Mouse (Mus musculus) thymus, postnatal 36 days (tissue): ENCODE results near the gene Ccdc191.
A peak's percentile ranks its signal among the peaks of the same experiment; 100 is the strongest.

Experiments
- DNase-seq, 2 experiments: peaks; one replicate each; pipeline ENCODE4 v3.0.0; 2022; ENCODE audit warnings: mixed read lengths in 2 of 2

Ccdc191 gene

DNA sequence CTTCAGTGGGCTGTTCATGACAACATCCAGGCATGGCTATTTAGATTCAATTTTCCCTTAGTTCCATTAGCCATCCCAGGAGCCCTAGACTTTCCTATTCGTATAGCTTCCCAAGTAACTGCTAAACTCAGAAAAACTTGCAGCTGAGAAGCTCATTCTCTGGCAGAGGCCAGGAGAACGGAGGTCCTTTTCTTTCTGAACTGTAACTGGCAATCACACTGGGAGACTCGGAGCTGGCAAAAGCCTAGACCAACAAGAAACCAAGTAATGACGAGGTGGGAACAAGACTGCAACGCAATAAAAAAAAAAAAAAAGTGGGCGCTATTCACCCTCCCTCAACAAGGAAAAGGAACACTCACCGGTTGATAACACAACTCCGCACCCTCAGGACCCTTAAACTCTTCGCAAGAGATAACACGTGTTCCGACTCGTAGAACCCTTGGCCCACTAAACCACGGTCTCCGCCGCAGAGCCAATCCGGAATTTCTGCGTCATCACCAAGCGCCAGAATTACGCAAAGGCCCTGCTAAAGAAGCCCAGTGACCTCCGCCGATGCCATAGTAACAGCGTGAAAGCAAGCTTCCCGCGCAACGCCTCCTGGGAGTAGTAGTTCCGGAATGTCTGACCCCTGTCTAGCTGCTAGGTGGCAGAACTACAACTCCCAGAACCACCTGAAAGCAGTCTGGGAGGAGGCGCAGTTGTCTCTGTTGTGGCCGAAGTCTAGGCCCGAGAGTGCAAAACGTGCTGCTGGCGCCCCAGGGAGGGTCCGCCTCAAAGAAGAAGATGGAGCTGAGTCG lies at the start of gene Ccdc191:
Ccdc191 (plus strand) TSS at position 593 of the 797 bp plus-strand sequence.
- peak; percentile 95 to 98 for DNase-seq

DNA sequence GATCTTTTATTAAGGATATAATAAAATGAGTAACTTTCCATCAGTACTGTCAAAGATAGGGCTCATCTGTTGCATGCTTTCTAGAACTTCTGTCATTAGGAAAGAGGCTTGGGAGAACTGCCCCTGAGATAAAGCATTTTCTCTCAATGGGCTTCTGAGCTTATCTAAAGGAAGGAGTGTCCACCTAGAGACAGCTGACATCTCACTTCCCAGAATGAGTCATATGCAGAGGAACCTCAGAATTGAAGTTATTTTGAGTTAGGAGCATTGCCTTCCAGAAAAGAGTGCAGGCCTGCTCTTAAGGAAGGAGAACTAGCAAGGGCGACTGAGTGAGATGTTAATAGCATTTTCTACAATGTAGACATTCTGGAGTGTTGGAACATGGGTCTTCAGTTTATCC lies 48.4 kb upstream of the Ccdc191 start:
- no peak for DNase-seq

DNA sequence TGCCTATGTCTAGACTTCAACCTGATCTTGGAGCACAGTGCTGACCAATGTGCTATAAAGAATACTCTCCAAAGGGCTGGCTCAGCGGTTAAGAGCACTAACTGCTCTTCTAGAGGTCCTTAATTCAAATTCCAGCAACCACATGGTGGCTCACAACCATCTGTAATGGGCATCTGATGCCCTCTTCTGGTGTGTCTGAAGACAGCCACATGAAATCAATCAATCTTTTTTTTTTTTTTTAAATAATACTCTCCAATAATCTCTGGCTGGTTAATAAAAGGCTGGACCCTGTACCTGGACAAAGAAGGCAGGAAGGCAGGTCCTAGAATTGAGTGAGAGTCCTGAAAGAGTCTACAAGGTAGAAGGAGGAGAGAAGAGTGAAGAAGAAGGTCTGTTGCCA lies 39.8 kb upstream of the Ccdc191 start:
- no peak for DNase-seq

DNA sequence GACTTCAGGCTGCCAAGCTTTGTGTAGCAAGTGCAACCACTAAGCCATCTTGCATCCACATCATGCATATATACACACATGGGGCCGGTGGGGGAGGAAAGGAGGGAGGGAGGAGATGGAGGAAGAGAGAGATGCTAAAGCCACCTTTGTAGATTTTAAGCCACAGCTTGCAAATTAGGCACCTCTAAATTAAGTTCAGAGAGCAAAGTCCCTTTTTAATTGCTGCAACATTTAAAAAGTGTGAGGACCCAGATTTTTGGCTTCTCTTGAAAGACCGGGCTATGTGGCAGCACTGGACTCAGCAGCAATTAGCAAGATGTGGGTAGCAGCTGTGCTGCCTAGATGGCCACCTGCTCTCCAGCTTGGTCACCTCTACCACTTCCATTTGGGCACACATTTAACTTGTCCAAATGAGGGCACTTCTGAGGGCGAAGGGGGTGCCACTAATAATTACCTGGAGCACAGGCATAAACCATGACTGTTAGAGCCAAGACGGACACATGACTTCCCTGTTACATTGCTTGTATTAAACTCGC lies 30.6 kb upstream of the Ccdc191 start:
- DNase-seq = no peak

DNA sequence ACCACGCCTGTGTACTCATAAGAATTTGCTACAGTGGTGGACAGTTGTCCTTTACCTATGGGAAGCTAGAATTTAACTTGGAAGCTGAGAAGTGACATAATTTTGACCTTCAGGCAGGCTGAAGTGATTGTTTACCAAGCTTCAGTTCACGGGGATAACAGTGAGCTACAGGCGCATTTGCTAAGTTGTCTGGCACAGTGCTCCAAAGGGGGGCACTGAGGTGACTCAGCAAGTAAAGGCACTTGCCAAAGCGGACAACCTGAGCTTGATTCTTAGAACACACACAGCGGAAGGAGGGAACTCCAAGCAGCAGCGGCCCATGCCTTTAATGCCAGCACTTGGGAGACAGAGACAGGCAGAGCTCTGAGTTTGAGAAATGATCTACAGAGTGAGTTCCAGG lies 29.0 kb upstream of the Ccdc191 start:
- DNase-seq = no peak

DNA sequence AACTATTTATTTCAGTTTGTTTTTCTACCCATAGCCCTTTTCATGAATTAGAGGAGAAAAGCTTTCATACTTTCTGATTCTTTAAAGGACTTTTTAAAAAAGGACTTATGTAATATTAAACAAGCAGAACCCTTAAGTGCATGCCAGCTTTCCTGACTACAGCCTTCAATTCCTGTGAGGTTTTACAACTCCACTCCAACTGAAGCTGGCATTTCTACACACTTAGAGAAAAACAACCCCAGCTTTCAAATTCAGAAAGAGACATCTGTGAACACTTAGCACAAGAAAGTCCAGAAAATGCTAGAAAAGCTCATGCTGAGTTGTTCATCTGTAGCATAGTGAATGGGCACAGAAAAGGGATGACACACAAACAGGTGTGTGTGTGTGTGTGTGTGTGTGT lies 19.8 kb upstream of the Ccdc191 start:
- no peak for DNase-seq

DNA sequence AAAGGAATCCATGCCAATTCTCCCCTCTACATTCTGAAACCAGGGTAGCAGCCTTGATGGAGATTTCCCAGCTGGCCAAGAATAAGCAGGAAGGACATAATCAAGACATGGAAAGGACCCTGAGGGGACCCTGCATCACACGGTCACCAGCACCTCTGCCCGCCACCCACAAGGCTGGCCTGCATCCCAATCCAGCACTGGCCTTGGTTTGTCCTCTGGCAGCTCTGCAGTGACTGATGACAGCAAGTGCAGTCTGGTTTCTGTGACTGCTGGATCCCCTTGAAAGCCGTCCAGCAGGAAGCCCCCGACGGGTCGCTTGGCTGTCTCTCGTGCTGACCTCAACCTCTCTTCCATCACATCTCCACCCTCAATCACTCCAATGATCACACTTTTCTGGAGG lies 18.2 kb upstream of the Ccdc191 start:
- DNase-seq = no peak

DNA sequence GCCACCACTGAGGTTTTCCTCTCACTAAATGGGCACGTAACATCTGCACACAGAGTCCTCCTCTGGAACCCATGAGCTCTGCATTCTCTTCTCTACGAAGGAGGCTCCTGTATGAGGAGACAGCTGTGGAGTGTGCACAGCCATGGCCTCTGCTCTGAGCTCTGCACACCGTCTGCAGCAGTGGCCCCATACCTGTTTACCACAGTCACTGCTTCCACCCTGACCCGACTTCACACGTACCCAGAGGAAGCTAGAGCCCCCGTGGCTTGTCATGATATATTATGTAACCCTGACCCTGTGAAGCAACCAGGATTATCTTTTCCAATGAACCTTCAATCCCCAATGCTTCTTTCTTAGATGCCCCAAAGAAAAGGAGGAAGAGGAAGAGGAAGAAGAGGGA lies 9.8 kb upstream of the Ccdc191 start:
- no peak for DNase-seq

DNA sequence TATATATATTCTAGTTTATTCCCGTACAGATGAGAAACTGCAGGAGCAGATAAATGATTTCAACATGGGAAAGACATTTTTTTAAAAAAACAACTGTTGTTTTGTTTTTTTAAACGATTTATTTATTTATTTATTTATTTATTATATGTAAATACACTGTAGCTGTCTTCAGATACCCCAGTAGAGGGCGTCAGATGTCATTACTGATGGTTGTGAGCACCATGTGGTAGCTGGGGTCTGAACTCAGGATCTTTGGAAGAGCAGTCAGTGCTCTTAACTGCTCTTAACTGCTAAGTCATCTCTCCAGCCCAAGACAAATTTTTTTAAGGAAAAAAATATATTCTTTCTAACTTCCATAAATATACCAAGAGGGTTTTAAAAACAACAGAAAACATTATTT lies 8.0 kb upstream of the Ccdc191 start:
- no peak for DNase-seq

DNA sequence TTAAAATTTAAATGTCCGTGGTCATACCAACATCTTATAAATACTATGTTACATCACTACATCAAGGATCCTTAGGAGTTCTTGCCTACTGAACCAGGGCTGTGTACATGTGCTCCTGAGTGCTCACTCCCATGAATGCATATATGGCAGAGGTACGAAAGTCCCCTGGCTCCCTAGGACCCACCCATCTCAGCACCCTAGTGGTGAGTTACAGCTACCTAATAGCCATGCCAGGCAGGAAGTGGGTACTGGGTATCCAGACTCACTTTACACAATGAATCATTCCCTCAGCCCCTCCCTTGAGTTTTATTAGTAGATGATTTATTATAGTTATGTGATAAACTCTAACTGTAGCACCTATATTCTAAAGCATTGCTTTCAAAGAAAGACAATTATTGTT lies 7.3 kb upstream of the Ccdc191 start:
- DNase-seq = no peak

DNA sequence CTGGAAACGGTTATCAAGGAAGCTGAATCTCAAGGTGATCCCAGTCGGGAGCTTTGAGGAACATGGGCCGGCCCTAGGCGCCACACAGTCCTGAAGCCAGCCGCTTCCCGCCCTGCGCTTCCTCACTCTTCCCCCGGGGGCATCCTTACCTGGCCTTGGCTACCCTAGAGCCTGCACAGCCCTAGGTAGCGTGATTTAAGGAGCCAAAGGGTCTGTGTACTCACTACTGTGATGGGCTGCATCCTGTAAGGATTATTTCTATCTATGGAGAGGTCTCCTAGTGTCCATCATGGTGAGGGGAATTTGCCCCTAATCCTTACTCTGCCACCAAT lies 371 bp downstream of the Ccdc191 start:
- no peak for DNase-seq

DNA sequence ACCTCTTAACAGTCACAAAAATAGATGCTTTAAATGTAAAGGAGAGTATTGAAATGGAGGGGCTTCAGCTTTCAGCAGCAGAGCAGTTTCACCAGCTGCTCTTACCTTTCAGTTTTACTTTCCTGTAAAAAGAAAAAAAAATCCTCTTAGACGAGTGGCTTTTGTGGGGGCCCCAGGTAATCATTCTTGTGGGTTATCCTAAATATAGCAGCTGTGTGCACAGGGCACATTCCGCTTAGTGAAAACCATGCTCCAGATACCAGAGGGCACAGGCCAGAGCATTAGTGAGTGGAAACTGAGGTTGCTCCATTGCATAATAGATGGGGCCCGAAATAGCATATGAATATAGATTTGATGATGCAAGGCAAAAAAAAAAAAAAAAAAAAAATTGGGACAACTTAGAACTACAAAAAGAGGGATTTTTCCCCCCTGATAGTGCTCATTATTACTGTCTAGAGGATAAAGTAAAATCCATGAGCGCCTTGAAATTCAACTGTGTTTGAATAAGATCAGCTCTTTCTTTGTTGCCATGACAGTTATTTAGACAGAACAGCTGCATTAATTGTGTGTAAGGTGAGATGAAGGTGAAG lies 1.2 kb downstream of the Ccdc191 start:
- no peak for DNase-seq

DNA sequence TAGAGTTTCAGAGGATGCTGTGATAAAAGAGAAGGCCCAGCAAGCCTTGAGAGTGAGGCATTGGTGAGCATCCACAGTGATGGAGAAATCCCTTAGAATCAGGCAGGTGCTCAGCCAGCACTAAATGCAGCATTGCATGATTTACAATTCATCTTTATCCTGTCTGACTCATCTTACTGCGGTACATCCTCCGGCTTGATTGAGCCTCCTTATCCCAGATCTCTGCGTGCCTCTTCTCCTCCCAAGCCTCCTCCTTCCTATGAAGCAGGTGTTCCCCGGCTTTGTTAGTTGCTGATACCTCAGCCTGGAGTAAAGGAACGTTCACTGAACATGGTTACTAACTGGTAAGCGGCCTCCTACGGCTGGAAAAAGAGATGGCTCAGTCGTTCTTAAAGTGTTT lies 4.9 kb downstream of the Ccdc191 start:
- DNase-seq = no peak

DNA sequence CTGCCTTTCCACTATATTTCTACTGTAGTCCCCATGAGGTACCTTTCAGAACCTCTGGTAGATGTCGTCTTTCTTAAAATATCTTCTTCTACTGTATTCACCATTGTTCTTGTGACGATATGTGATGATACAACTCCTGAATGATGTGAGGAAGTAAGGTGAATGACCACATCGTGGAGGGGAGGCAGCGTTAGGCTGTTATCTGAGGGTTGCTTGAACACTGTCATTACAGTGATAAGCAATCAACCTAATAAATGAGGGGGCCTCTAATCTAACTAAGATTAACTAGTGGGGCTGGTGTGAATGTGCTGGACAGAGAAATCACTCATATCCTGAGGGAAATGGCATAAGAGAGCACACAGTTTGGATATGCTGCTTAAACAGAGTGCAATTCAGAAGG lies 10.5 kb downstream of the Ccdc191 start:
- no peak for DNase-seq

DNA sequence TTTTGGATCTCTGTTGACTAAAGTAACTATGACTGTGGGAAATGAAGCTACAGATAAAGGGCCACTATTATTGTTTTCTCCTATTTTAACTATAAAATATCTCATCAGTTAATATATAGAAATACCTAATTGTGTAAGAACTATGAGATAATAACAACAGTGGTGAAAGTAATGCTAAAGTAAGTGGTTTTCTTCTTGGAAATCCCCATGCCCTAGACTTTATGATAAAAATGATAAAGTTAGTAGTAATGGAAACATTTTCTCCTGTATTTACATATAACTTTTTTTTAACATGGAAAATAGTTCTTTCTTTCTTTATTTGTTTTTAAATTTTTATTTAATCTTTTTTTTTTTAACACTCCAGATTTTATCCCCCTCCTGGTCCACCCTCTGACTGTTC lies 11.0 kb downstream of the Ccdc191 start:
- DNase-seq = no peak

DNA sequence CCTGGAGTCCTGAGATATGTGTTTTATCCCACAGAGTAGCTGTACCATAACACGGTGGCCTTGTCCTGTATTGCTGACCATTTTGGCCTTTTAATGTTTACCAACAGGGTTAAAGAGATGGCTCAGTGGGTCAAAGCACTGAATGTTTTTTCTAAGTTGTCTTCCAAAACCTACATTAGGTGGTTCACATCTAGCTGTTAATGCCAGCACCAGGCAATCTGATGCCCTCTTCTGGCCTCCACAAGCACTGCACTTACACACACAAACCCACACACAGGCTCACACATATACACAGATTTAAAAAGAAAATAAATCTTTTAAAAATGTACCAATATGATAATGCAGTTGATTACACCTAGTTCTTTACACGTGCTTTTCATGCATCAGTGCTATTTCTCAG lies 19.3 kb downstream of the Ccdc191 start:
- DNase-seq = peak; percentile 15 to 21

DNA sequence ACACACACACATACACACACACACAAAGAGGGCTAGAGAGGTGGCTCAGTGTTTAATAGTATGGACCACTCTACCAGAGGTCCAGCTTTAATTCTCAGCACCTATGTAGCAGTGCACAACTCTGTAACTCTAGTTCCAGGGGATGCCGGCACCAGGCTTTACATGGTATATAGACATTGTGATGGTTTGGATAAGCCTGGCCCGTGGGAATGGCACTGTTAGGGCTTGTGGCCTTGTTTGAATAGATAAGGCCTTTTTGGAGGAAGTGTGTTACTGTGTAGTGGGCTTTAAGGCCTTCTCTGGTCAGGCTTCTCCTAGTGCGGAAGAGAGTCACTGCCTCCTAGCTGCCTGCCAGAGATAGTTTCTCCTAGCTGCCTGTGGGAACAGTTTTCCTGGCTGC lies 29.3 kb downstream of the Ccdc191 start:
- DNase-seq = no peak

DNA sequence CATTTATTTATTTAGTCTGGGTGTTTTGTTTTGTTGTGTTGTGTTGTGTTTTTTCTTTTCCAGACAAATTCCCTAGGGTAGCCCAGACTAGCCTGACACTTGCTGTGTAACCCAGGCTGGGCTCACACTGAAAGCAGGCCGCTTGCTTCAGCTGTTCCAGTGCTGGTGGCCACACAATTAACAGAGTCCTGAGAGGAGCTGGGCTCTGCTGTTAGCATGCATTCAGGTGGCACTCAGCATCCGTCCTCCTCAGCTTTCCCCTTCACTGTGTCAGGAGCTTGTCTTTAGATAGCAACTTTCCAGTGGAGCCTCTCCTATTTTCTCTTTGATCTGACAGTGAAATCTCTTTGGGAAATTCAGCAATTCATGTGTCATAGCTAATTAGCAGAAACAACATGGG lies 32.4 kb downstream of the Ccdc191 start:
- no peak for DNase-seq

DNA sequence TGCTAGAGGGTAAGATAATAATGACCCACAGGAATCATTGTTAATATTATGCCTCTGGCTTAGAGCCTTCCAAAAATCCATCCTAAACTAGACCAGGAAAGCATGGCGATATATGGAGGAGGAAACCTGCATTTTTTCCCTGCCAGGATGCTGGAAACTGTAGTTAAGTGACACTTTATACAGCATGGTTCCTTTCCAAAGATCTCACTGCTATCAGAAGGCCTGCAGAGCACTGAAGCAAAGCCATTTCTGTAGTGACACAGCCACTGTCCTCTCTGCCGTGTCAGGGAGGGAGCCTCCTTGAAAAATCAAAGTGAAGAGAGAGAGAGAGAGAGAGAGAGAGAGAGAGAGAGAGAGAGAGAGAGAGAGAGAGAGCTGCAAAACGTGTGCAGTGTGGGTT lies 33.0 kb downstream of the Ccdc191 start:
- no peak for DNase-seq

DNA sequence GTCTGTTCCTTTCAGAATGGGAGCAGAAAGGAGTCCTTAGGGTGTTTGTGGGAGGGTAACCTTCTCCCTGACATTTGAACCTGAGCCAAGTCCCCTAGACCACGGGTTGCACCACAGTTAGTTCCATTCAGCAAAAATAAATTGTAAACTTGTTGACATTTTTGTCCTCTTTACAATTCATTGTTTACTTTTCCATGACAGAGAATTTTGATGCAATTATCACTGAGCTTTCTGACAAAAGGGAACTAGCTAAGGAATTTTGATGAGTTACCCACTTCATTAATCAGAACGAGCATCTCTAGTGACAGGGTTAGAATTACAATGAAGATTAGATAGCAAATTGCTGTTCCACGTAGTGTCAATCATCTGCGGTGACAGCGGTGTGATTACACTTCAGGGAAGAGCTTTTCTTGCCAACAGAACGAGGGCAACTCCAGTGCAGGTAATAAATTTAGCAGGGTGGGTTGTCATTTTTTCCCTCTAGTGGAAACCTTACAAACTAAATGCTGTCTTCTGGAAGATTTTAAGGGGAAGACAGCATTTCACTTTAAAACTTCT lies 35.5 kb downstream of the Ccdc191 start:
- DNase-seq = no peak

DNA sequence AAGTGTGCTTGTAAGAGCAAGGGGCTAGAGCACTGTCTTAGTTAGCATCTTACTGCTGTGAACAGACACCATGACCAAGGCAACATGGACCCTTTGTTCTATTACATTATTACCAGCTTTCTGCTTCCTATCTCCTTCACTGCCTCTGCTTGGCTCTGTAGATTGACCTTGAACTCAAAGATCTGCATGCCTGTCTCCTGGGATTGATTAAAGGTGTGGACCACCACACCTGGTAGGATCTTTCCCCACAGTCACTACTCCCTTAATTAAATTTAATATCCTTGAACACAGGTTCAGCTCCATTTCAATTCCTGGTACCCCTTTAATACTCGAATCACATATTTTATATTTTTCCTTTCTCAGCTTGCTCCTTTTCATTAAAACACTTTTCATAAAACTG lies 36.2 kb downstream of the Ccdc191 start:
- DNase-seq = no peak

DNA sequence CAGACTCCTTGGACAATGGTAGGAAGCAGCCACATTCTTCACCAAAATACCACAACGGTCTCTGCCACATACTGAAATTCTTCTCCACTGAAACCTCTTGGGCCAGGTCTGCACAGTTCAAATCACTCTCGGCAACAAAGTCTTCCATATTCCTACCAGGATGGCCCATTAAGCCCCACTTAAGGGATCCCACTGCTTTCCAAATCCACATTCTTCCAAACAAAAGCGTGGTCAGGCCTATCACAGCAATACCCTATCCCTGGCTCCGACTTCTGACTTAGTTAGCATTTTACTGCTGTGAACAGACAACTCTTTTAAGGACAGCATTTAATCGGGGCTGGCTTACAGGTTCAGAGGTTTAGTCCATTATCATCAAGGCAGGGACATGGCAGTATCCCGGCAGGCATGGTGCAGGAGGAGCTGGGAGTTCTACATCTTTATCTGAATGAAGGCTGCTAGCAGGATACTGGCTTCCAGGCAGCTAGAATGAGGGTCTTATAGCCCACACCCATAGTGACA lies 36.8 kb downstream of the Ccdc191 start, which contains the start of gene Qtrt2:
Qtrt2 (minus strand) TSS at position 469 of the 519 bp plus-strand sequence.
- no peak for DNase-seq

DNA sequence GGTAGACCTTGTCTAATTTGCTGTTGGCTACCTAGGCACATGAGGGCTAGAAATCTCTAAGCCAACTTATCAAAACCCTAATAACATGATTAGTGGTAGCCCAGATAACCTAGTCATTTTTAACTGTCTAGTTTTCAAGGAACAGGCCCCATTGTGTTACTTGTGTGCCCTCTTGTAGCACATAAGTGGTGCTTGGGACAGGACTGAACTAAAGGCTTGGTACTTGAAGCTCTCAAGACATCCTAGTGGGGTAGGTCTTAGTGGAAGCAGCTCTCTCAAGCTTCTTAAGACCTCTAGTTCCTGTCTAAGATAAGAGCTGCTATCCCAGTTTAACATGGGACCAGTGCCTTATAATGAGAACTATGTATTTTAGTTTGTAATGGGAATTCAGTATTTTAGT lies 41.0 kb downstream of the Ccdc191 start:
- DNase-seq = no peak

DNA sequence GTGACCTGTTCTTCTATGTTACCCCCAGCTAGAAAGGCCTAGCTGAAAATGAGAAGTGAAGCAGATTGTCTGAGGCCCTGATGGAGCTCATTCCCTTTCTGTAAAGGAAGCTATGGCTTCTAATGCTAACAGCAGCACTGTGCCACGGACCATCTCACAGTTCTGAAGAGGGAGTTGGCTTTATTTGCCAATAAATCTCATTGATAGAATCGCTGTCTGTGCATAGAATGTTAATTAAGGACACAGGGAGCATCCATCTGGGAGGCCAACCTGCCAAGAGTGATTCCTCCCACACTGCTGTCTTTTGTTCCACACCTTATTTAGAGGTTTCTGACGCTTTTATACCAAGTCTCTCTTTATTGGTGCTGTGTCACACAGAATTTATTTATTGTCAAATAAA lies 41.9 kb downstream of the Ccdc191 start:
- DNase-seq = no peak
